Mouse (Mus musculus): ENCODE data around the gene Tspan5. TPM values are rescaled to one million over a fixed set of nuclear protein-coding genes. Genes with fewer than 3 reads are reported as not detected.

Gene Tspan5
- polyA plus RNA-seq, 1 experiment from 2014 or later = 2.6 TPM

- 79% methylated on average over 5 of the region's 5 CpGs for WGBS (ENCODE audit: insufficient replicate concordance)
- Histone ChIP-seq H3K4me2 (ENCODE audit: low read depth, low read length) (no peak overlapping the region), H3K9me3 (replicated peaks; ENCODE audit: control insufficient read depth, low read length) (no peaks in the 10 kb centered on the region), H3K27me3 (ENCODE audit: control insufficient read depth, insufficient read depth, low read depth, low read length) (peaks cover 14% of the 10 kb centered on the region), H3K27ac (ENCODE audit: low read length) (no peak overlapping the region), H3K4me3 (ENCODE audit: low read depth, low read length) (no peak overlapping the region), H3K9ac (ENCODE audit: low read depth, low read length) (no peak overlapping the region), H3K36me3 (ENCODE audit: control insufficient read depth, insufficient read depth) (no peaks in the 10 kb centered on the region), H3K4me1 (ENCODE audit: control insufficient read depth, low read depth, low read length) (peaks cover 5% of the 10 kb centered on the region)
- no peak for ATAC-seq (ENCODE audit: low read depth)
Measured at GRCm38 (mm10) chr3:138747985-138748384, 6.0 kb downstream of the Tspan5 start.

GRCm38 (mm10) chr3:138749645-138750044, 7.7 kb downstream of the Tspan5 start:
- 54% methylated on average over 9 of the region's 9 CpGs for WGBS (ENCODE audit: insufficient replicate concordance)

GRCm38 (mm10) chr3:138751328-138751727, 9.3 kb downstream of the Tspan5 start:
- H3K4me1 ChIP-seq (ENCODE audit: control insufficient read depth, low read depth, low read length) = no peaks in the 10 kb centered on the region; the same call in 1 of the 2 replicates
- no peak for ATAC-seq (ENCODE audit: low read depth)
- no peaks in the 10 kb centered on the region for H3K36me3 ChIP-seq (ENCODE audit: control insufficient read depth, insufficient read depth)
- H3K27ac ChIP-seq (ENCODE audit: low read length) = no peak overlapping the region
- H3K9ac ChIP-seq (ENCODE audit: low read depth, low read length) = no peak overlapping the region
- H3K27me3 ChIP-seq (ENCODE audit: control insufficient read depth, insufficient read depth, low read depth, low read length) = no peaks in the 10 kb centered on the region
- WGBS (ENCODE audit: insufficient replicate concordance) = 58% methylated on average over 5 of the region's 5 CpGs
- no peak overlapping the region for H3K4me3 ChIP-seq (ENCODE audit: low read depth, low read length)
- H3K4me2 ChIP-seq (ENCODE audit: low read depth, low read length) = no peak overlapping the region
- no peaks in the 10 kb centered on the region for H3K9me3 ChIP-seq (replicated peaks; ENCODE audit: control insufficient read depth, low read length)

More at GRCm38 (mm10) chr3:138749645-138750044, 7.7 kb downstream of the Tspan5 start:
- ATAC-seq (ENCODE audit: low read depth) = no peak
- Histone ChIP-seq H3K4me3 (ENCODE audit: low read depth, low read length) (no peak overlapping the region), H3K27me3 (ENCODE audit: control insufficient read depth, insufficient read depth, low read depth, low read length) (0 out of 2 replicates have a peak, but pooled peaks cover 2% of the 10 kb centered on the region), H3K4me1 (ENCODE audit: control insufficient read depth, low read depth, low read length) (no peaks in the 10 kb centered on the region; the same call in 1 of the 2 replicates), H3K9ac (ENCODE audit: low read depth, low read length) (no peak overlapping the region), H3K4me2 (ENCODE audit: low read depth, low read length) (no peak overlapping the region), H3K9me3 (replicated peaks; ENCODE audit: control insufficient read depth, low read length) (no peaks in the 10 kb centered on the region), H3K27ac (ENCODE audit: low read length) (no peak overlapping the region), H3K36me3 (ENCODE audit: control insufficient read depth, insufficient read depth) (no peaks in the 10 kb centered on the region)

DNA sequence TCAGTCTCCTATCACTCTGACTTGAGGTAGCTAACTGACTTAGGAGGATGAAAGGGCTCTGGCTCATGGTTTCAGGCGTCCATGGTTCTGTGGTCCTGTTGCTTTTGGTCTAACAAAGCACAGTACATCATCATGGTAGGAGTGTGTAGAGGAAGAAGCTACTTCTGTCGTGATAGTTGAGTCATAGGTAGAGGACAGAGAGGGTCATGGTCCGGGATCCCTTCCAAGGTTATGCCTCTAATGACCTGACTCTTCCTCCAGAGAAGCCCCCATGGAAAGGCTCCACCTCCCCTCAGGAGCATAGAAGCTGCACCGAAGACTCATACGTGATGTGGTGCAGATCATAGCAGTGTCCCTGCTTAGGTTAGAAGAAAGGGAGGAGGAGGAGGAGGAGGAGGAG, 10.1 kb downstream of the Tspan5 start:
- Histone ChIP-seq H3K4me3 (ENCODE audit: low read depth, low read length) (no peak overlapping the region), H3K9ac (ENCODE audit: low read depth, low read length) (no peak overlapping the region), H3K36me3 (ENCODE audit: control insufficient read depth, insufficient read depth) (no peaks in the 10 kb centered on the region), H3K4me2 (ENCODE audit: low read depth, low read length) (no peak overlapping the region), H3K27me3 (ENCODE audit: control insufficient read depth, insufficient read depth, low read depth, low read length) (no peaks in the 10 kb centered on the region), H3K4me1 (ENCODE audit: control insufficient read depth, low read depth, low read length) (no peaks in the 10 kb centered on the region; the same call in 1 of the 2 replicates), H3K9me3 (replicated peaks; ENCODE audit: control insufficient read depth, low read length) (no peaks in the 10 kb centered on the region), H3K27ac (ENCODE audit: low read length) (no peak overlapping the region)
- no peak for ATAC-seq (ENCODE audit: low read depth)
- WGBS (ENCODE audit: insufficient replicate concordance) = 49% methylated on average over 5 of the region's 5 CpGs

DNA sequence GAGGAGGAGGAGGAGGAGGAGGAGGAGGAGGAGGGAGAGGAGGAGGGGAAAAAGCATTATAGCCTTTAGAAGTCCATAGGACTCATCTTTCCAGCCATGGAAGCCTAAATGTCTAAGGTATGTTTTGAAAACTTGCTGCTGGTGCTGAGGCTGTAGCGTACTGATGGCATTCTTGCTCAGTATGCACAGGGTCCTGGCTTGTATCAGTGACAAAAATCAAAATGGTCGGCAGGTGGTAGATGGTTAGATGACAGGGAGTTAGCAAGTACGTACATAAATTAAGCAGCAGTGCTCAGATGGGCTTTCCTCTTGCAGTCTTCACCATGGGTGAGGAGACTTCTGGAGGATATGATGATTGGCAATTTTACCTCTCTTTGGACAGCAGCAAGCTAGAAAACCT, 10.8 kb downstream of the Tspan5 start:
- no peak for ATAC-seq (ENCODE audit: low read depth)
- no peaks in the 10 kb centered on the region; the same call in 1 of the 2 replicates for H3K4me1 ChIP-seq (ENCODE audit: control insufficient read depth, low read depth, low read length)
- H3K4me3 ChIP-seq (ENCODE audit: low read depth, low read length) = no peak overlapping the region
- H3K9me3 ChIP-seq (replicated peaks; ENCODE audit: control insufficient read depth, low read length) = no peaks in the 10 kb centered on the region
- no peak overlapping the region for H3K9ac ChIP-seq (ENCODE audit: low read depth, low read length)
- H3K36me3 ChIP-seq (ENCODE audit: control insufficient read depth, insufficient read depth) = no peaks in the 10 kb centered on the region
- no peak overlapping the region for H3K27ac ChIP-seq (ENCODE audit: low read length)
- no peaks in the 10 kb centered on the region for H3K27me3 ChIP-seq (ENCODE audit: control insufficient read depth, insufficient read depth, low read depth, low read length)
- 22% methylated on average over 3 of the region's 3 CpGs for WGBS (ENCODE audit: insufficient replicate concordance)
- no peak overlapping the region for H3K4me2 ChIP-seq (ENCODE audit: low read depth, low read length)

DNA sequence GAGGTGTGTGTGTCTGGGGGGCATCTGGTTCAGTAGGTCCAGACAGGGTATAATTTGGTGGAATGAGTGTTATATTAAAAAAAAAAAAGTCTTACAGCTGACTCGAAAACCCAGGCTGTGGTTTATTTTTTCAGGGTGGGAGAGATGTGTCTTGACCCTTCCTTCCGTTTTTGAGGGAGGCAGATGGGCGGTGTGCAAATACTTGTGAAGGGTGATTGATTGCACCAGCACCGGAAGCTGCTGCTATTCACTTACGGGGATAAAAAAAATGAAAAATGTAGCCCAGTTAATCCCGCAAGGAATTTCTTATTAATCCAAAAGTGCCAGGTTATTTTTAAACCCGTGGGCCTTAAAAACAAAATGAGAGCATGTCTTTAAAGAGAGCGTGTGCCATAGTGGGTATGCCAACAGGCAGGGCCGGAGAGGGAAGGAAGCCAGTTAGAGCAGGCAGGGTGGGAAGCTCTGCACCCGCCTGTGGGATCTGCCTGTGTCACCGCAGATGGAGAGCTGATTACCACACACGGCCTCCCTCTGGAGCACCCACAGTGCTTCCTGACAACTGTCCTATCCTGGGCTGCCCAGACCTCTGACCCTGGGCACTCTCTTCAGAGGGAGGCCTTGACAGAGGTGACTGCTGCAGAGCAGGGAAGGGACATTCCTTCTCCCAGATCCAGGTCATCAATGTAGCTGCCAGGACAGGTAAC, 11.3 kb downstream of the Tspan5 start:
- no peaks in the 10 kb centered on the region; the same call in 1 of the 2 replicates for H3K4me1 ChIP-seq (ENCODE audit: control insufficient read depth, low read depth, low read length)
- no peaks in the 10 kb centered on the region for H3K27me3 ChIP-seq (ENCODE audit: control insufficient read depth, insufficient read depth, low read depth, low read length)
- no peak overlapping the region for H3K4me3 ChIP-seq (ENCODE audit: low read depth, low read length)
- no peaks in the 10 kb centered on the region for H3K36me3 ChIP-seq (ENCODE audit: control insufficient read depth, insufficient read depth)
- WGBS (ENCODE audit: insufficient replicate concordance) = 6% methylated on average over 12 of the region's 12 CpGs
- no peak overlapping the region for H3K9ac ChIP-seq (ENCODE audit: low read depth, low read length)
- no peak overlapping the region for H3K4me2 ChIP-seq (ENCODE audit: low read depth, low read length)
- no peak overlapping the region for H3K27ac ChIP-seq (ENCODE audit: low read length)
- no peaks in the 10 kb centered on the region for H3K9me3 ChIP-seq (replicated peaks; ENCODE audit: control insufficient read depth, low read length)
- ATAC-seq (ENCODE audit: low read depth) = peak; percentile 30; the same call in 1 of the 2 replicates

- H3K9ac ChIP-seq (ENCODE audit: low read depth, low read length) = no peak overlapping the region
- no peaks in the 10 kb centered on the region for H3K9me3 ChIP-seq (replicated peaks; ENCODE audit: control insufficient read depth, low read length)
- no peak overlapping the region for H3K4me2 ChIP-seq (ENCODE audit: low read depth, low read length)
- no peak overlapping the region for H3K4me3 ChIP-seq (ENCODE audit: low read depth, low read length)
- H3K36me3 ChIP-seq (ENCODE audit: control insufficient read depth, insufficient read depth) = no peaks in the 10 kb centered on the region
- H3K27ac ChIP-seq (ENCODE audit: low read length) = no peak overlapping the region
- H3K4me1 ChIP-seq (ENCODE audit: control insufficient read depth, low read depth, low read length) = no peaks in the 10 kb centered on the region; the same call in 1 of the 2 replicates
- H3K27me3 ChIP-seq (ENCODE audit: control insufficient read depth, insufficient read depth, low read depth, low read length) = no peaks in the 10 kb centered on the region
- WGBS (ENCODE audit: insufficient replicate concordance) = 66% methylated on average over 5 of the region's 5 CpGs
- no peak for ATAC-seq (ENCODE audit: low read depth)
Measured at GRCm38 (mm10) chr3:138754328-138754727, 12.3 kb downstream of the Tspan5 start.

GRCm38 (mm10) chr3:138757283-138757682, 15.3 kb downstream of the Tspan5 start:
- no peak overlapping the region for H3K4me2 ChIP-seq (ENCODE audit: low read depth, low read length)
- H3K36me3 ChIP-seq (ENCODE audit: control insufficient read depth, insufficient read depth) = no peaks in the 10 kb centered on the region
- no peak overlapping the region for H3K27ac ChIP-seq (ENCODE audit: low read length)
- H3K9ac ChIP-seq (ENCODE audit: low read depth, low read length) = no peak overlapping the region
- no peaks in the 10 kb centered on the region for H3K27me3 ChIP-seq (ENCODE audit: control insufficient read depth, insufficient read depth, low read depth, low read length)
- WGBS (ENCODE audit: insufficient replicate concordance) = 48% methylated on average over 2 of the region's 2 CpGs
- no peaks in the 10 kb centered on the region; the same call in 1 of the 2 replicates for H3K4me1 ChIP-seq (ENCODE audit: control insufficient read depth, low read depth, low read length)
- no peak for ATAC-seq (ENCODE audit: low read depth)
- H3K4me3 ChIP-seq (ENCODE audit: low read depth, low read length) = no peak overlapping the region
- H3K9me3 ChIP-seq (replicated peaks; ENCODE audit: control insufficient read depth, low read length) = no peaks in the 10 kb centered on the region

- ATAC-seq (ENCODE audit: low read depth) = no peak
- no peak overlapping the region for H3K27ac ChIP-seq (ENCODE audit: low read length)
- 59% methylated on average over 9 of the region's 9 CpGs for WGBS (ENCODE audit: insufficient replicate concordance)
- H3K4me3 ChIP-seq (ENCODE audit: low read depth, low read length) = no peak overlapping the region
- no peak overlapping the region for H3K9ac ChIP-seq (ENCODE audit: low read depth, low read length)
- no peaks in the 10 kb centered on the region for H3K4me1 ChIP-seq (ENCODE audit: control insufficient read depth, low read depth, low read length)
- H3K27me3 ChIP-seq (ENCODE audit: control insufficient read depth, insufficient read depth, low read depth, low read length) = no peaks in the 10 kb centered on the region
- no peaks in the 10 kb centered on the region for H3K9me3 ChIP-seq (replicated peaks; ENCODE audit: control insufficient read depth, low read length)
- H3K36me3 ChIP-seq (ENCODE audit: control insufficient read depth, insufficient read depth) = no peaks in the 10 kb centered on the region
- no peak overlapping the region for H3K4me2 ChIP-seq (ENCODE audit: low read depth, low read length)
Measured at GRCm38 (mm10) chr3:138759968-138760684, 18.1 kb downstream of the Tspan5 start.
